Mouse (Mus musculus) fat pad, adult 2 months (tissue): Measurements from ENCODE around the gene Haus3.

Source experiments
- DNase-seq: peaks from one replicate; pipeline ENCODE4 v3.0.0-alpha.2; 2011; ENCODE audit warnings: low read depth, low spot score; ENCODE audit errors: extremely low read depth

Gene Haus3

GRCm38 (mm10) chr5:34186961-34187391 lies 17.6 kb upstream of the Haus3 start:
- no peak for DNase-seq

- no peak for DNase-seq
Observed at GRCm38 (mm10) chr5:34186391-34186790, 17.1 kb upstream of the Haus3 start.

- no peak for DNase-seq
Observed at GRCm38 (mm10) chr5:34185791-34186190, 16.5 kb upstream of the Haus3 start.

- no peak for DNase-seq
Observed at GRCm38 (mm10) chr5:34185051-34185580, 15.8 kb upstream of the Haus3 start.

- DNase-seq = no peak
Observed at GRCm38 (mm10) chr5:34183976-34184375, 14.6 kb upstream of the Haus3 start.

GRCm38 (mm10) chr5:34183156-34183880 lies 14.0 kb upstream of the Haus3 start:
- DNase-seq = no peak

GRCm38 (mm10) chr5:34182486-34182885 lies 13.2 kb upstream of the Haus3 start:
- DNase-seq = no peak

GRCm38 (mm10) chr5:34177821-34178220 lies 8.5 kb upstream of the Haus3 start:
- DNase-seq = no peak

- no peak for DNase-seq
Observed at GRCm38 (mm10) chr5:34177091-34177490, 7.8 kb upstream of the Haus3 start.

GRCm38 (mm10) chr5:34176691-34177090 lies 7.4 kb upstream of the Haus3 start:
- DNase-seq = no peak

- no peak for DNase-seq
Observed at GRCm38 (mm10) chr5:34175403-34175694, 6.0 kb upstream of the Haus3 start.

- no peak for DNase-seq
Observed at GRCm38 (mm10) chr5:34174550-34175402, 5.4 kb upstream of the Haus3 start.

GRCm38 (mm10) chr5:34174021-34174420 lies 4.7 kb upstream of the Haus3 start:
- DNase-seq = no peak

- no peak for DNase-seq
Observed at GRCm38 (mm10) chr5:34170726-34171125, 1.4 kb upstream of the Haus3 start.

GRCm38 (mm10) chr5:34169954-34170353 lies 627 bp upstream of the Haus3 start:
- DNase-seq = no peak

GRCm38 (mm10) chr5:34167857-34168256 lies 1.5 kb downstream of the Haus3 start:
- DNase-seq = no peak

GRCm38 (mm10) chr5:34165793-34166192 lies 3.5 kb downstream of the Haus3 start:
- no peak for DNase-seq

- DNase-seq = no peak
Observed at GRCm38 (mm10) chr5:34148476-34148875, 20.9 kb downstream of the Haus3 start.

- DNase-seq = no peak
Observed at GRCm38 (mm10) chr5:34147554-34147953, 21.8 kb downstream of the Haus3 start.

GRCm38 (mm10) chr5:34139751-34140150 lies 29.6 kb downstream of the Haus3 start:
- no peak for DNase-seq

- DNase-seq = no peak
Observed at GRCm38 (mm10) chr5:34132731-34133130, 36.6 kb downstream of the Haus3 start.

- DNase-seq = no peak
Observed at GRCm38 (mm10) chr5:34124131-34124530, 45.2 kb downstream of the Haus3 start.
